Mouse (Mus musculus): ENCODE measurements around the gene 1700109H08Rik. TPM values are rescaled to one million over a fixed set of nuclear protein-coding genes. Genes with fewer than 3 reads are reported as not detected.

The 1700109H08Rik gene
- total and polyA plus RNA-seq, 3 experiments: 1.3 to 3.1 (median 2.0) TPM

DNA sequence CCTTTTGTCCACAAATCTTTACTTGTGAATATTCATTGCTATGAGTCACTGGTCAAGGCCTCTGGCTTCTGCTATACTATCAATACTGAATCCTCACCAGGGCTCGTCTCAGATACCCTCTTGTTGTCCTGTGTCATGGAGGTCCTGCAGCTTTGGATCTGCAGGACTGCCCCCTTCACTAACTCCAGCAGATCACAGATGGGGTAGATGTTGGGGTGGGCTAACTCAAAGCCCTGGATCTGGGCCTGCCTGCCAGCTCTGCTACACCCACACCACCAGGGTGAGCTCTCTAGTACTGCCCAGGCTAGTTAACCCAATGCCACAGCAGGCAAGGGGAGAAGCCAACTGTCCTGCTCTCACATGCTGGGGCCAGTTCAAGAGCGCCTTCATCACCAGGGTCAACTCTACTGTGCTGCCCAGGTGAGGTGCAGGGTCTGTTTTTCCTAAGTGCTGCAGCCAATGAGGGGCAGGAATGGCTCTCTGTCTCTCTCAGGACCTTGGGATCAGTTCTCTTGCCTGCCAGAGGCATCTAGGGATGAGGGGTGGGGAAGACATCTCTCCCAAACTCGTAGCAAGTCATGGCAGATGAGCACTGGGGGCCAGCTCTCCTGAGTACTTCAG, 34.7 kb upstream of the 1700109H08Rik start:
- DNase-seq: no peak
- no peaks in the 10 kb centered on the region for H3K79me2 ChIP-seq (replicated peaks; ENCODE audit: control insufficient read depth, insufficient read depth, low read length)
- intact Hi-C loops (cut with DNase I): no loop called here
- TF ChIP-seq EP300 (IDR thresholded peaks at IDR 0.05; ENCODE audit: insufficient read depth, low read depth, low read length) (no peak), CTCF (IDR thresholded peaks at IDR 0.05) (no peak), POLR2A (IDR thresholded peaks at IDR 0.05; ENCODE audit: insufficient read depth, low read depth, low read length) (no peak)
- H3K36me3 ChIP-seq (ENCODE audit: control insufficient read depth, insufficient read depth, low read length): no peaks in the 10 kb centered on the region
- 70% methylated on average over 3 of the region's 3 CpGs for WGBS
- H3K4me3 ChIP-seq: no peak overlapping the region
- H3K27ac ChIP-seq: no peak overlapping the region
- H3K9ac ChIP-seq (ENCODE audit: low read depth, low read length): no peak overlapping the region
- no peaks in the 10 kb centered on the region for H3K4me1 ChIP-seq (ENCODE audit: control insufficient read depth, insufficient read depth, low read length)
- H3K27me3 ChIP-seq (ENCODE audit: control insufficient read depth, insufficient read depth, low read length): no peaks in the 10 kb centered on the region

DNA sequence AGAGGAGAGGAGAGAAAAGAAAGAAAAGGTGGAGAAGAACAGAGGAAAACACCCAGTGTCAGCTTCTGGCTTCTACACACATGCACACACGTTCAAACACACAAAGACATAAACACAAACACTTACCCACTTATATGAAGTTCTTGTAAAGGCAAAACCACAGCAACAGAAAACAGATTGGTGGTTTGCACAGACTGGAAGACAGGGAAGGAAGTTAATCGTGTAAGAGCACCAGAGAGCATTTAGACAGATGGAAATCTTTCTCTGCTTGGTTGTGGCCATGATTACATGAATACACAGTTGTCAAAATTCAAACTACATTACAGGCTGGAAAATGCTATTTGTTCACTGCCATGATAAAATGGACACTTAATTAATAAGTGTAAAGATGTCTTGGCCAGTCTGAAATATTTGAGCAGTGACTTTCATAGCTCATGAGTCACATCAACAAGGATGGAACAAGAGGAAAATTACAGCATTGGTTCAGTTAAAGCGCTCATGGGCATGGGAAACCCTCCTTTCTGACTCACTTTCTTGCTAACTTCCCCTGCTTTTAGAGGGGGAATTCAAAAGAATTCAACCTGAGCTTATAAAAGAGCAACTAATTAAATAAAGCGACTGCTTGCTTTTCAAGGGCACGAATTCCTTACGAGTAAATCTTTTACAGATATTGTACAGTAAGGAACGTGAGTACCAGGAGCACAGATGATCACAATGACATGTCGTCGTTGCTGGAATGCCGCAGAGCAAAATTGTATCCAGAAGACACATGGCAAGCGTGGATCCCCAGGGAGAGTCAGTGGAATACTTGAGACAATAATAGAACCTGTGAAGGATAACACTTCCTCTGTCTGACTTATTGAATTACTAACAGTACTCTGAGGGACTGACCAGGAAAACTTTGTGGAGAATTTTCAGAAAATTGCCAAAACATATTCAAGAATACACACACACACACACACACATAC, 32.6 kb upstream of the 1700109H08Rik start:
- Histone ChIP-seq H3K27me3 (ENCODE audit: control insufficient read depth, insufficient read depth, low read length) (no peaks in the 10 kb centered on the region), H3K36me3 (ENCODE audit: control insufficient read depth, insufficient read depth, low read length) (no peaks in the 10 kb centered on the region), H3K4me3 (no peak overlapping the region), H3K79me2 (replicated peaks; ENCODE audit: control insufficient read depth, insufficient read depth, low read length) (peaks cover under 1% of the 10 kb centered on the region; the same call in 1 of the 2 replicates), H3K27ac (no peak overlapping the region), H3K9ac (ENCODE audit: low read depth, low read length) (no peak overlapping the region), H3K4me1 (ENCODE audit: control insufficient read depth, insufficient read depth, low read length) (peaks cover 2% of the 10 kb centered on the region; the same call in 1 of the 2 replicates)
- TF ChIP-seq POLR2A (IDR thresholded peaks at IDR 0.05; ENCODE audit: insufficient read depth, low read depth, low read length) (no peak), CTCF (IDR thresholded peaks at IDR 0.05) (no peak), EP300 (IDR thresholded peaks at IDR 0.05; ENCODE audit: insufficient read depth, low read depth, low read length) (no peak)
- WGBS: 36% methylated on average over 11 of the region's 11 CpGs
- no peak for DNase-seq
- intact Hi-C loops (cut with DNase I): no loop called here

DNA sequence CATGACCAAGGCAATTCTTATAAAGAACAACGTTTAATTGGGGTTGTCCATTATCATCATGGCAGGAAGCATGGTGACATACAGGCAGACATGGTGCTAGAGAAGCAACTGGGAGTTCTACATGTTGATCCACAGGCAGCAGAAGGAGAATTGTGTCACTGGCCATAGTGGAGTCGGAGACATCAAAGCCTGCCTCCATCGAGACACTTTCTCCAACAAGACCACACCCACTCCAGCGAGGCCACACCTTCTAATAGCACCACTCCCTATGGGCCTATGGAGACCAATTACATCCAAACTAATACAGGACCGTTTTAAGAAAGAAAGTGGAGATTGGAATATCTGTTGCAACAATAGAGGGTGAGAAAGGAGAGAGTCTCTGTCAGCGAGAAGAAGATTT, 29.5 kb upstream of the 1700109H08Rik start:
- peaks cover 9% of the 10 kb centered on the region for H3K79me2 ChIP-seq (replicated peaks; ENCODE audit: control insufficient read depth, insufficient read depth, low read length)
- peaks cover 8% of the 10 kb centered on the region for H3K36me3 ChIP-seq (ENCODE audit: control insufficient read depth, insufficient read depth, low read length)
- intact Hi-C loops (cut with DNase I): loop anchor here (2.0 kb wide), 1 partner anchor 55 kb away; the partner anchor contains the start of genes Pex1 and Rbm48
- DNase-seq: no peak
- TF ChIP-seq CTCF (IDR thresholded peaks at IDR 0.05) (no peak), EP300 (IDR thresholded peaks at IDR 0.05; ENCODE audit: insufficient read depth, low read depth, low read length) (no peak), POLR2A (IDR thresholded peaks at IDR 0.05; ENCODE audit: insufficient read depth, low read depth, low read length) (no peak)
- no peak overlapping the region for H3K4me3 ChIP-seq
- H3K27me3 ChIP-seq (ENCODE audit: control insufficient read depth, insufficient read depth, low read length): no peaks in the 10 kb centered on the region
- 80% methylated on average over 6 of the region's 6 CpGs for WGBS
- H3K4me1 ChIP-seq (ENCODE audit: control insufficient read depth, insufficient read depth, low read length): peaks cover 10% of the 10 kb centered on the region
- no peak overlapping the region for H3K9ac ChIP-seq (ENCODE audit: low read depth, low read length)
- H3K27ac ChIP-seq: no peak overlapping the region

DNA sequence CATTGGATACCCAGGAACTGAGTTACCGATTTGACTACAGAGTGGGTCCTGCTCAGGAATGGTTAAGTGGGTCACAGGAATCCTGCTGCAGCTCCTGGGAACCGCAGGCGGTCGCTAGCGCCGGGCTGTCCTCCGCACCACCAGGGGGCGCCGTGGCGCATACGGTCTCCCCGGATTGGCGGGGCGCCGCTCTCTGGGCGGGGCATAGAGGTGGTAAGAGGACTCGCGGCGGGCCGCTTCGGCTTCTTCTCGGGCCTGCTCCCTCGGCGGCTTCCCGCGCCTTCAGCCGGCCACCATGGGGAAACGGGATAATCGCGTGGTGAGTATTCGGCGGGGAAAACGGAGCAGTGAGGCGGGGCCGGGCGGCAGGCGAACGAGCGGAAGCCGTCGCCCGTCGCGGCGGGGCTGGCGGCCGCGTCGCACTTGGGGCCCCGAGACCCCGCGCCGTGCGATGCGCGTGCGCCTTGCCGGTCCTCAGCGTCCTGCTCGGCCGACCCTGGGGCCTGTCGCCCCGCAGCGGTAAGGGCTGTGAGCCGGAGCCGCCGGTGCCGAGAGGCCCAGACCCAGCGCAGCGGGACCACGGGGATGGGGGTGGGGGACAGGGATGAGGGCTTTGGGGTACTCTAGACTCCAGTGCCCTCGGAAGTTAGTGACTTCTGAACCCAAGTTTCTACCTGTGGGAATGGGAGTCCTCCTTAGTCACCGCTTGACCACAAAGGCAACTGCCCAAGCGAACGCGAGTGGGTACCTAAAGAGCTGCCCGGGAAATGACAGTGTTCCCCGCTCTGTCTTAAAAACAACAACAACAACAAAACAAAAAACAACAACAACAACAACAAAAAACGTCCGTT, 27.5 kb upstream of the 1700109H08Rik start, which contains the start of gene Fam133b:
Gene Fam133b (plus strand): TSS at position 205 of the 851 bp plus-strand sequence.
- peaks cover 10% of the 10 kb centered on the region for H3K4me1 ChIP-seq (ENCODE audit: control insufficient read depth, insufficient read depth, low read length)
- TF ChIP-seq EP300 (IDR thresholded peaks at IDR 0.05; ENCODE audit: insufficient read depth, low read depth, low read length): no peak
- no peak; the same call in 1 of the 2 replicates for TF ChIP-seq CTCF (IDR thresholded peaks at IDR 0.05)
- TF ChIP-seq POLR2A (IDR thresholded peaks at IDR 0.05; ENCODE audit: insufficient read depth, low read depth, low read length): peak; percentile 57
- peaks cover 8% of the 10 kb centered on the region for H3K36me3 ChIP-seq (ENCODE audit: control insufficient read depth, insufficient read depth, low read length)
- H3K79me2 ChIP-seq (replicated peaks; ENCODE audit: control insufficient read depth, insufficient read depth, low read length): peaks cover 10% of the 10 kb centered on the region
- peak; percentile 94 to 99 for DNase-seq
- peak within 1 kb of the TSS; percentile 98 for H3K9ac ChIP-seq (ENCODE audit: low read depth, low read length)
- intact Hi-C loops (cut with DNase I): loop anchor here (2.0 kb wide), 1 partner anchor 53 kb away; the partner anchor contains the start of genes Pex1 and Rbm48
- peak within 1 kb of the TSS; percentile 95 for H3K27ac ChIP-seq
- peak within 1 kb of the TSS; percentile 94 for H3K4me3 ChIP-seq
- under 1% methylated on average over 80 of the region's 80 CpGs for WGBS
- H3K27me3 ChIP-seq (ENCODE audit: control insufficient read depth, insufficient read depth, low read length): no peaks in the 10 kb centered on the region

DNA sequence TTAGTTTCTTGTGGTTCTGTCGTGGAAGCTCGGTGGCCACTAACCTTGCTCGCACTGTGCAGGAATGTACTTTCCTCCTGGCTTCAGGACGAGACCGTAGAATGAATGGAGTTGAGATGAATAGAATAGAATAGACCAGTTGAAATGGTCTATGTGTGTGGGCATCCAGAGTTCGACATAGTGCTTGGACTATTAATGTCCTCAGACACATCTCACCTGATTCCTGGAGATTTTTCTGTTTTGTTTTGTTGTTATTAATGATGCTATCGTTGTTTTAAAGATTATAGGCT, 26.9 kb upstream of the 1700109H08Rik start:
- Histone ChIP-seq H3K9ac (ENCODE audit: low read depth, low read length) (peak overlapping the region; percentile 98), H3K27ac (peak overlapping the region; percentile 95; the same call in 1 of the 2 replicates), H3K4me3 (peak overlapping the region; percentile 94), H3K4me1 (ENCODE audit: control insufficient read depth, insufficient read depth, low read length) (peaks cover 10% of the 10 kb centered on the region), H3K27me3 (ENCODE audit: control insufficient read depth, insufficient read depth, low read length) (no peaks in the 10 kb centered on the region), H3K79me2 (replicated peaks; ENCODE audit: control insufficient read depth, insufficient read depth, low read length) (peaks cover 10% of the 10 kb centered on the region), H3K36me3 (ENCODE audit: control insufficient read depth, insufficient read depth, low read length) (peaks cover 8% of the 10 kb centered on the region)
- intact Hi-C loops (cut with DNase I): no loop called here
- 9% methylated on average over 7 of the region's 7 CpGs for WGBS
- no peak for DNase-seq
- TF ChIP-seq POLR2A (IDR thresholded peaks at IDR 0.05; ENCODE audit: insufficient read depth, low read depth, low read length): no peak
- no peak for TF ChIP-seq CTCF (IDR thresholded peaks at IDR 0.05)
- no peak for TF ChIP-seq EP300 (IDR thresholded peaks at IDR 0.05; ENCODE audit: insufficient read depth, low read depth, low read length)
